ENCODE assay signal across 8 mouse cellular contexts in the genomic region with DNA sequence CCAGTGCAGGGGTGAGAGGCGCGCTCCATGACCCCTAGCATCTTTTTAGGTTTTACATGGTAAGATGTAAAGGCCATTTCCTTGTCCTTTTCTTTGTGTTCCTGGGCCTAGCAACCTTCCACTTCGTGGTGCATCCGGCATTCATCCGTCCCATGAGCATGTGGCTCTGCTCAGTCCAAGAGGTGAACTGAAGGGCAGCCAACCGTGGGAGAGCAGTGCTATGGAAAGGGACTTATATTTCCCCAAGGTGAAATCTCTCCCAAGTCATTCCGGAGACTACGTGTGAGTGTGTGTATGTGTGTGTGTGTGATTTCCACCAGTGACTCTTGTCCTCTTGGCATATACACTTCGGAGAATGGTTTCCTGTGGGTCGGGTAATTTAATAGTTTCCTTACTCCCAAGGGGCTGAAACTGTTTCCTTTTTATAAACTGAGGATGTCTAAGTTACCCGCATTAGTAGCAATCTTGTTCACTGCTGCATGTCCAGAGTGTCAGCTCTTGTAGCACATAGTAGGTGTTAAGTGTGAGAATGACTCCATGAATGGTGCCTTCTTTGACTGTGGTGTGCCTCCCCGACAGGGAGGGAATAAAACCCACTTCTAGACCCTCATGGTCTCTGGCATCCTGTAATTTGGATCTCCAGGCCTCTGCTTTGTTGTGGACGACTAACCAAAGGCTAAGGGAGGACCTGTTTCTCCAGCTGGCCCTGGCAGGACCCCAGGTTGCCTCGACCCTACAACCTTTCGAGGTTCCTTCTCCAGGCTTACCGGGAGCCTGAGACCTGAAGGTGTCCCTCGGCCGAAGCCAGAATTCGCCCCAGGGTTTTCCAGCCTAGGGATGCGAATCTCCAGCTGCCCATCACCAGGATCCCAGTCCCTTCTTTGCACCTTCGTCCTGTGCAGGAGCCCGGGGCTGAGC. TPM values are rescaled to one million over a fixed set of nuclear protein-coding genes. Genes with fewer than 3 reads are reported as not detected.
DNase-seq lines count a peak whose midpoint lies in the region; ATAC-seq and TF ChIP-seq lines count a peak whose summit lies in the region.

No protein-coding gene starts in this region.

- peak overlapping the region; percentile 99 for H3K9ac ChIP-seq in lung, embryonic 14.5 days
- peak overlapping the region; percentile 99 for H3K9ac ChIP-seq in forebrain, embryonic 11.5 days (ENCODE audit: low read length)
- H3K9ac ChIP-seq in hindbrain, postnatal 0 days (replicated peaks; ENCODE audit: low read length): peak overlapping the region; percentile 94
- H3K9ac ChIP-seq in midbrain, embryonic 13.5 days (replicated peaks): peak overlapping the region; percentile 89

- no peaks in the 10 kb centered on the region for H3K9me3 ChIP-seq in lung, embryonic 14.5 days (ENCODE audit: low read depth, low read length)
- H3K9me3 ChIP-seq in forebrain, embryonic 11.5 days (ENCODE audit: control insufficient read depth, low read length): no peaks in the 10 kb centered on the region
- no peaks in the 10 kb centered on the region for H3K9me3 ChIP-seq in hindbrain, postnatal 0 days (ENCODE audit: low read length)
- H3K9me3 ChIP-seq in midbrain, embryonic 13.5 days: no peaks in the 10 kb centered on the region

- peaks cover 16% of the 10 kb centered on the region for H3K4me1 ChIP-seq in lung, embryonic 14.5 days (ENCODE audit: insufficient read depth)
- H3K4me1 ChIP-seq in forebrain, embryonic 11.5 days (replicated peaks; ENCODE audit: control insufficient read depth, insufficient read depth, low read length): peaks cover 21% of the 10 kb centered on the region
- peaks cover 26% of the 10 kb centered on the region for H3K4me1 ChIP-seq in hindbrain, postnatal 0 days (ENCODE audit: insufficient read depth, low read length)
- H3K4me1 ChIP-seq in midbrain, embryonic 13.5 days (replicated peaks): peaks cover 37% of the 10 kb centered on the region

- peak overlapping the region; percentile 91 for H3K4me2 ChIP-seq in lung, embryonic 14.5 days
- peak overlapping the region; percentile 92 for H3K4me2 ChIP-seq in forebrain, embryonic 11.5 days (ENCODE audit: low read depth, low read length, severe bottlenecking)
- peak overlapping the region; percentile 88 for H3K4me2 ChIP-seq in hindbrain, postnatal 0 days (ENCODE audit: low read depth, low read length)
- peak overlapping the region; percentile 70 for H3K4me2 ChIP-seq in midbrain, embryonic 13.5 days (replicated peaks)

- peak overlapping the region; percentile 94 for H3K27ac ChIP-seq in lung, embryonic 14.5 days (ENCODE audit: low read depth)
- H3K27ac ChIP-seq in forebrain, embryonic 11.5 days (ENCODE audit: low read depth, low read length): peak overlapping the region; percentile 93
- H3K27ac ChIP-seq in hindbrain, postnatal 0 days: peak overlapping the region; percentile 98
- peak overlapping the region; percentile 99 for H3K27ac ChIP-seq in midbrain, embryonic 13.5 days

- TF ChIP-seq CTCF in lung, embryonic 14.5 days (IDR thresholded peaks at IDR 0.05; ENCODE audit: low read depth): no peak
- no peak for TF ChIP-seq CTCF in hindbrain, postnatal 0 days (IDR thresholded peaks at IDR 0.05; ENCODE audit: low read depth)

- peaks cover 14% of the 10 kb centered on the region for H3K36me3 ChIP-seq in lung, embryonic 14.5 days (ENCODE audit: insufficient read depth)
- no peaks in the 10 kb centered on the region; the same call in 1 of the 2 replicates for H3K36me3 ChIP-seq in forebrain, embryonic 11.5 days (ENCODE audit: control insufficient read depth, insufficient read depth, low read length)
- H3K36me3 ChIP-seq in hindbrain, postnatal 0 days (ENCODE audit: insufficient read depth, low read length): no peaks in the 10 kb centered on the region
- peaks cover 9% of the 10 kb centered on the region for H3K36me3 ChIP-seq in midbrain, embryonic 13.5 days

- DNase-seq in lung, embryonic 14.5 days: peak; percentile 58
- no peak for DNase-seq in lung, postnatal 36 days
- DNase-seq in forebrain, embryonic 11.5 days (ENCODE audit: low spot score): no peak
- no peak for DNase-seq in hindbrain, postnatal 0 days (ENCODE audit: low spot score)
- no peak for DNase-seq in frontal cortex, postnatal 25 days (ENCODE audit: low spot score in 2 of 2)
- DNase-seq in frontal cortex, adult 2 months (ENCODE audit: extremely low spot score in 1 of 2, low spot score in 1 of 2): no peak
- no peak for DNase-seq in gastrocnemius, postnatal 25 days

- H3K4me3 ChIP-seq in lung, embryonic 14.5 days (ENCODE audit: low read depth, low read length): peak overlapping the region; percentile 80
- peak overlapping the region; percentile 98 for H3K4me3 ChIP-seq in forebrain, embryonic 11.5 days (ENCODE audit: low read depth, low read length)
- H3K4me3 ChIP-seq in hindbrain, postnatal 0 days (ENCODE audit: low read length): peak overlapping the region; percentile 90
- H3K4me3 ChIP-seq in midbrain, embryonic 13.5 days (replicated peaks): peak overlapping the region; percentile 82

- 29% methylated on average over 22 of the region's 22 CpGs for WGBS in lung, embryonic 14.5 days
- 35% methylated on average over 22 of the region's 22 CpGs for WGBS in forebrain, embryonic 11.5 days
- WGBS in hindbrain, postnatal 0 days: 32% methylated on average over 22 of the region's 22 CpGs
- WGBS in midbrain, embryonic 13.5 days: 29% methylated on average over 22 of the region's 22 CpGs

- H3K27me3 ChIP-seq in lung, embryonic 14.5 days (ENCODE audit: insufficient read depth, low read length): no peaks in the 10 kb centered on the region
- H3K27me3 ChIP-seq in forebrain, embryonic 11.5 days (ENCODE audit: control insufficient read depth, insufficient read depth, low read length): no peaks in the 10 kb centered on the region
- H3K27me3 ChIP-seq in hindbrain, postnatal 0 days (ENCODE audit: insufficient read depth, low read length): no peaks in the 10 kb centered on the region
- H3K27me3 ChIP-seq in midbrain, embryonic 13.5 days: no peaks in the 10 kb centered on the region

- no peak for ATAC-seq in lung, embryonic 14.5 days (ENCODE audit: insufficient read depth)
- ATAC-seq in forebrain, embryonic 11.5 days (replicated peaks; ENCODE audit: low FRiP score): 0 out of 2 replicates have a peak, but pooled peaks have one; percentile 1
- ATAC-seq in hindbrain, postnatal 0 days: no peak
- peak; percentile 1; the same call in 1 of the 2 replicates for ATAC-seq in midbrain, embryonic 13.5 days

RNA-seq across cellular contexts. Expression of gene 2700081O15Rik, which starts 1.2 kb away (rescaled TPM):
- 8.6 and 9.5 TPM in 2 replicates for polyA plus RNA-seq in lung, embryonic 14.5 days (2014; fragmentation: Nextera tagmentation; extraction: Ambion mirVana)
- 11.5 and 14.2 TPM in 2 replicates for polyA plus RNA-seq in forebrain, embryonic 11.5 days (2014; fragmentation: Nextera tagmentation; extraction: Ambion mirVana)
- total RNA-seq in hindbrain, postnatal 0 days (2014; rRNA removed): 114 and 129 TPM in 2 replicates
- 9.3 TPM in 2 replicates for polyA plus RNA-seq in hindbrain, postnatal 0 days (2015; fragmentation: Nextera tagmentation; extraction: Ambion mirVana)
- 16.7 and 17.5 TPM in 2 replicates for polyA plus RNA-seq in midbrain, embryonic 13.5 days (2015; fragmentation: Nextera tagmentation; extraction: Ambion mirVana)
- 31.1 and 32.0 TPM in 2 replicates for polyA plus RNA-seq in frontal cortex, adult 2 months (2012; rRNA removed)
- total RNA-seq in gastrocnemius, postnatal 25 days (2021): 1 to 10 TPM; 6.8 to 7.9 TPM

RNA-seq across cellular contexts. Expression of gene Spindoc, which starts 33.4 kb away (rescaled TPM):
- polyA plus RNA-seq in lung, embryonic 14.5 days (2014; fragmentation: Nextera tagmentation; extraction: Ambion mirVana): 18.6 and 26.8 TPM in 2 replicates
- 39.9 and 52.0 TPM in 2 replicates for polyA plus RNA-seq in forebrain, embryonic 11.5 days (2014; fragmentation: Nextera tagmentation; extraction: Ambion mirVana)
- total RNA-seq in hindbrain, postnatal 0 days (2014; rRNA removed): 37.1 and 57.3 TPM in 2 replicates
- polyA plus RNA-seq in hindbrain, postnatal 0 days (2015; fragmentation: Nextera tagmentation; extraction: Ambion mirVana): 19.0 and 19.8 TPM in 2 replicates
- 42.2 and 45.3 TPM in 2 replicates for polyA plus RNA-seq in midbrain, embryonic 13.5 days (2015; fragmentation: Nextera tagmentation; extraction: Ambion mirVana)
- 20.1 and 21.8 TPM in 2 replicates for polyA plus RNA-seq in frontal cortex, adult 2 months (2012; rRNA removed)
- total RNA-seq in gastrocnemius, postnatal 25 days (2021): 1 to 10 TPM; 6.6 to 9.1 TPM

Comparison
In these comparisons a context has a peak if more than half of its experiments do, and no peak if none do; other contexts are left out.
1. ATAC-seq: peak in forebrain, embryonic 11.5 days (single experiment) and midbrain, embryonic 13.5 days (single experiment); none in lung, embryonic 14.5 days (single experiment) and hindbrain, postnatal 0 days (single experiment).
2. Peak in every context shown above with its lines, with median percentiles within 50 percentile points of each other: H3K27ac ChIP-seq, H3K4me2 ChIP-seq, H3K4me3 ChIP-seq and H3K9ac ChIP-seq.